Mouse (Mus musculus): ENCODE data around the gene Trhr2.

DNA sequence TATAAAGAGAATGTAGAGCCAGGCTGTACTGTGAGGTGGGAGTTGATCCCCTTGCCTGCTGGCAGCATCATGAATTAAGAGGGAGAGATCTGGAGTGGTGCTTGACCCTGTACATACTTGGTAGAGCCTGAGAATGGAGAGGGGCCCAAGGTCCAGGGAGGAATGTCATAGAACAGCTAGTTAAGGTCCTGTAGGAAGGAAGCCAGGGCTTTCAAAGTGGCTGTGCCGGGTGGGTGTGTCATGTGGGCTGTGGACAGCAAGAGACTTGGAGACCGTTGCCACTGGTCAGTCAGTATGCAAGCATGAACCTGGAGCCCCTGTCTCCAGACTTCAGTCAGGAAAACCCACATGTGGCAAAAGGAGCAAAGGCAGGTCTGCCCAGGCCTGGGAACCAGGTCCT is 35.4 kb downstream of the Trhr2 start:
- no peak for TF ChIP-seq CTCF (conservative IDR thresholded peaks at IDR 0.05; ENCODE audit: insufficient read depth, insufficient read length, low read depth, low read length)
- no peak for TF ChIP-seq POLR2A (IDR thresholded peaks at IDR 0.05; ENCODE audit: low read depth, low read length)
